Mouse (Mus musculus) embryonic facial prominence, embryonic 14.5 days (tissue): Measurements from ENCODE around the gene Mrap2. TPM values are rescaled to one million over a fixed set of nuclear protein-coding genes. Genes with fewer than 3 reads are reported as not detected.
A peak's percentile ranks its signal among the peaks of the same experiment; 100 is the strongest.
"Not testable (repeated sequence)": the region's sequence is repeated elsewhere in the genome, so short reads cannot be mapped to it uniquely, and the experiment has no call there.

Source experiments
- ATAC-seq: fragments of 200-750 bp; cut with Nextera tagmentation; 2 replicates; pipeline ENCODE4 v1.8.0; 2017; ENCODE audit warnings: low read depth, moderate number of reproducible peaks, moderate TSS enrichment
- DNase-seq: peaks from one replicate; pipeline ENCODE4 v3.0.0-alpha.2; 2015; ENCODE audit warnings: low spot score
- H3K27ac ChIP-seq: fragments of 300-500 bp; sonication (generic); replicated peaks from 2 replicates; pipeline ENCODE4 v1.5.1; 2014; ENCODE audit warnings: low read depth, mild to moderate bottlenecking, low read length, moderate library complexity
- H3K27me3 ChIP-seq: fragments of 300-500 bp; sonication (generic); replicated peaks from 2 replicates; pipeline ENCODE4 v1.6.1; 2014; ENCODE audit warnings: low read length; ENCODE audit not compliant: control insufficient read depth, insufficient read depth
- H3K36me3 ChIP-seq: fragments of 300-500 bp; sonication (generic); 2 replicates; pipeline ENCODE4 v1.6.1; 2014; ENCODE audit warnings: low read length, mixed read lengths; ENCODE audit not compliant: control insufficient read depth, insufficient read depth
- H3K4me1 ChIP-seq: fragments of 300-500 bp; sonication (generic); 2 replicates; pipeline ENCODE4 v1.6.1; 2014; ENCODE audit warnings: antibody characterized with exemption, low read length; ENCODE audit not compliant: control insufficient read depth, insufficient read depth
- H3K4me2 ChIP-seq: fragments of 300-500 bp; sonication (generic); 2 replicates; pipeline ENCODE4 v1.6.1; 2014; ENCODE audit warnings: low read depth, mild to moderate bottlenecking, low read length, moderate library complexity, mixed read lengths
- H3K4me3 ChIP-seq: fragments of 300-500 bp; sonication (generic); 2 replicates; pipeline ENCODE4 v1.5.1; 2014; ENCODE audit warnings: low read depth, mild to moderate bottlenecking, low read length
- H3K9ac ChIP-seq: fragments of 300-500 bp; sonication (generic); 2 replicates; pipeline ENCODE4 v1.6.1; 2014; ENCODE audit warnings: low read depth, mild to moderate bottlenecking, low read length, moderate library complexity, mixed read lengths
- H3K9me3 ChIP-seq: fragments of 300-500 bp; sonication (generic); 2 replicates; pipeline ENCODE4 v1.6.1; 2016; ENCODE audit warnings: low read length; ENCODE audit not compliant: control insufficient read depth
- WGBS: fragments of 180-500 bp; shearing (Covaris S2); extraction: QIAGEN DNeasy Blood & Tissue Kit; methylation state at CpG from one replicate; pipeline ENCODE4 v1.1.7; 2014; 5-methylcytosine and 5-hydroxymethylcytosine counted together
- polyA plus RNA-seq: library from polyadenylated mRNA; unstranded; fragments of >200 nt; fragmentation: Nextera tagmentation; extraction: Ambion mirVana; gene quantifications from 2 replicates; pipeline ENCODE4 v1.2.1, GENCODE M21; 2014

Gene Mrap2
- 0.19 and 0.41 TPM in 2 replicates for polyA plus RNA-seq

DNA sequence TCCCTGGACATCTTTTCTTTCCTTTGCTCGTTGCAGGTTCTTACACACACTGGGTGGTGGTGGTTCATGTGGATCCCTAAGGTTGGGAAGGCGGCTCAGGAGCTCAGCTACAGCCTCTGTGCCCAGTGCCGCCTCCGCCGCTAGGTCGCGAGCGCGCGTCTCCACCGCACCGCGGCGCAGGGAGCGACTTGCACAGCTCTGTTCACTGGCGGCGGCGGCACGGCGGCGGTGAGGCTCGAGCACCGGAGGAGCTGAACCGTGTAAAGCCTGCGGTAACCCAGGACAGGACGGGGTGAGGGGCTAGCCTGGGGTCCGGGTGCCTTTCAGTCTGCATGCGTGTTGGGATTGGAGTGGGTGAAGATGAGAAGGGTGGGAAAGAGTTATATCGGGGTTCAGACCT lies at the start of gene Mrap2:
TSS of gene Mrap2 (plus strand) at position 201 of the 400 bp plus-strand sequence.
- H3K27ac ChIP-seq, result no peak within 1 kb of the TSS
- peak within 1 kb of the TSS; percentile 58 for H3K4me2 ChIP-seq
- H3K4me3 ChIP-seq, result peak within 1 kb of the TSS; percentile 37
- H3K9me3 ChIP-seq, result no peaks in the 10 kb centered on the region
- DNase-seq (peak; percentile 68), ATAC-seq (peak; percentile 84)
- H3K4me1 ChIP-seq, result peaks cover 8% of the 10 kb centered on the region
- H3K9ac ChIP-seq, result peak within 1 kb of the TSS; percentile 25; the same call in 1 of the 2 replicates
- WGBS, result 1% methylated on average over 26 of the region's 29 CpGs
- H3K27me3 ChIP-seq, result peaks cover 36% of the 10 kb centered on the region
- H3K36me3 ChIP-seq, result no peaks in the 10 kb centered on the region

DNA sequence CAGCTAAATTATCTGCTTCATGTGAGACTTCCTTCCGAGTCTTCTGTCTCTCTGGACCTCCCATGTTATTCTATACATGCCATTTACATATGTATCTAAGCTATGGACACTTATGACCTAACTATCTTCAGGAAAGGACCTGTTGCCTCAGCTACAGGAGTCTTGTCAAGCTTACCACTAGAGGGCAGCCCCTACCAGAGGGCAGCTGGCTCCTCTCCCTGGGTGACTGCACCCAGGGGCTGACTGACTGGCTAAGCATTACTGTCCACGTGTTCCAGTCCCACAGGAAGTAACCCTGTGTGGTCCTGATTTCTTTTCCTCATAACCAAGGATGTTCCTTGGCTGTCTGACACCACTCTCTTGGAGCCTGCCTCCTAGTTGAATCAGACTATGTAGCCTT lies 46.1 kb upstream of the Mrap2 start:
- no peaks in the 10 kb centered on the region for H3K36me3 ChIP-seq
- no peaks in the 10 kb centered on the region for H3K27me3 ChIP-seq
- no peak for ATAC-seq
- no peak overlapping the region for H3K27ac ChIP-seq
- no peak overlapping the region for H3K4me2 ChIP-seq
- no peaks in the 10 kb centered on the region for H3K9me3 ChIP-seq
- no peak overlapping the region for H3K9ac ChIP-seq
- 57% methylated on average over 2 of the region's 2 CpGs for WGBS
- H3K4me3 ChIP-seq, result no peak overlapping the region
- no peaks in the 10 kb centered on the region for H3K4me1 ChIP-seq
- DNase-seq, result no peak

DNA sequence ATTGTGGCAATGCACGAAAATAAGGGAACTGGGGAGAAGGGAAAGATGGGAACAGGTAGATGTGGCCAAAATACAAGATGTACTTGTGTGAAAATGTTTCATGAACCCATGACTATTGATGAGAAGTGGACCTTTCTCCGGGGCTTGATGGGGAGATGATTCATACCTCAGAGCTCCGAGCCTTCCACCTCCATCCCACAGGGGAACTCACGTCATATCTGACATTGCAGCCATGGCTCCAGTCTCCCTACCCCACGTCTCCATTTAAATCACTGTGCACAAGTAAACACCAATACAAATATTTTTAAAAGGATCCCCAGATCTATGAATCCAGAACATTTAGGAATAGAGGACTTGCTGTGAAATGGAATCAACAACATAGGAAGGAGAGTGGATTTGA lies 29.1 kb upstream of the Mrap2 start:
- no peaks in the 10 kb centered on the region for H3K36me3 ChIP-seq
- no peaks in the 10 kb centered on the region for H3K9me3 ChIP-seq
- H3K27ac ChIP-seq, result no peak overlapping the region
- no peaks in the 10 kb centered on the region for H3K27me3 ChIP-seq
- no peaks in the 10 kb centered on the region for H3K4me1 ChIP-seq
- ATAC-seq, result no peak
- WGBS, result 78% methylated on average over 5 of the region's 5 CpGs
- no peak overlapping the region for H3K9ac ChIP-seq
- H3K4me2 ChIP-seq, result no peak overlapping the region
- no peak for DNase-seq
- H3K4me3 ChIP-seq, result no peak overlapping the region

DNA sequence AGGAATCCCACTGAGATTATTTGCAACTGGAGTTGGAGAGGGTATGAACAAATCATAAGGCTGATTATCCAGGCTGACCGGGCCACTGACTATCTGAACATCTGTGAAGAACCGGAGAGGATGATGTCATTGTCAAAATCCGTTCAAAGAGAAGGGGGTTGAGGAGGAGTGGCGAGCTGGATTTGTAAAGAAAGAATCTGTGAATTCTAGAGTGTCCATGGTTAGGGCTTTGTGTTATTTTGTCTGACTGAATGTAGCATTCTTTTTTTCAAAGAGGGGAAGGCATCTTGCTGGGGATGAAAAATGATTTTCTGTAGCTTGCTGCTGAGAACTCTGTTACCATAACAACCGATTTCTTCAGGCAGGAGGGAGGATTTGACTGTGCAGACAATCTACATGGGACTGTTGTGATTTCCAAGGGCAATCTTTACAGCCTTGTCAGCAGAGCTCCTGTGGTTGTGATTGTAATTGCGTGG lies 28.6 kb upstream of the Mrap2 start:
- Histone ChIP-seq H3K27ac (no peak overlapping the region), H3K9ac (no peak overlapping the region), H3K9me3 (no peaks in the 10 kb centered on the region), H3K4me2 (no peak overlapping the region), H3K36me3 (no peaks in the 10 kb centered on the region), H3K27me3 (no peaks in the 10 kb centered on the region), H3K4me1 (no peaks in the 10 kb centered on the region), H3K4me3 (no peak overlapping the region)
- ATAC-seq (no peak), DNase-seq (no peak)
- 49% methylated on average over 6 of the region's 6 CpGs for WGBS

DNA sequence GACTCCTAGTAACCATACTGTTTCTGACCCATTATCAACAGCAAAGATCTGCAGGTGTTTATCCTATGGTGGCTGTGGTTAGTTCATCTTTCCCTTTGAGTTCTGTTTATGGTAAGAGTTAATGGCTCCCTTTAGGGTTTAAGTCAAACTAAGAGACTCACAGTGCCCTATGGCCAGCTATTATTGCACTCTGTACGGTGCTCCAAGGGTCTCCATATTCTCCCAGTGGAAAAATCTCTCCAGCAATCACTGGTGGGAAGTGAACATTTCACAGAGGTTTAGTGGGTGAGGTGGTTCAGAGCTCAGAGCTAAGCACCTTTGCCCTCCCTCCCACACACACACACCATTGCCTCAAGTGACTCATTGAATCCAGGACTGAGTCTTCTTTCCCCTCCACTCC lies 28.1 kb upstream of the Mrap2 start:
- Histone ChIP-seq H3K9me3 (no peaks in the 10 kb centered on the region), H3K27ac (no peak overlapping the region), H3K4me2 (no peak overlapping the region), H3K27me3 (no peaks in the 10 kb centered on the region), H3K4me3 (no peak overlapping the region), H3K36me3 (no peaks in the 10 kb centered on the region), H3K9ac (no peak overlapping the region), H3K4me1 (no peaks in the 10 kb centered on the region)
- 76% methylated on average over 1 of the region's 1 CpGs for whole genome bisulfite sequencing
- no peak for ATAC-seq
- no peak for DNase-seq

DNA sequence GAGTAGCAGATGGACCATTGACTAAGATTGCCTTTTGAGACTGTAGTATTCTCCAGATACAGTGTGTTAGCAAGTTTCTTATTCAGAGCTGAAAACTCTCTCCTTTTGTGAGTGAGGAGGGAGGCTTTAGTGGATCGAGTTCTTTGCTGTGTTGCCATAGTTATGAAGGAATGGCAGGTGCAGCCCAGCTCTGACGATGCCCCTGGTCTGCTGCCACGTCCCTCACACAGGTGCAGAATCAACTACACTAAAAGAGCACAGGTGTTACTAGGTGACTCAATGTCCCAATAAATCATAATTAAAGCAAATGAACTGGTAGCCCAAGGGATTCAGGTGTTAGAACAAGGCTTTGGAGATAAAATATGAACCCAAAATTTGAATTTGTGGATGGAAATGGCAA lies 25.1 kb upstream of the Mrap2 start:
- DNase-seq (no peak), ATAC-seq (peak; percentile 77; the same call in 1 of the 2 replicates)
- Histone ChIP-seq H3K36me3 (no peaks in the 10 kb centered on the region), H3K27ac (no peak overlapping the region), H3K27me3 (no peaks in the 10 kb centered on the region; the same call in 1 of the 2 replicates), H3K4me3 (no peak overlapping the region), H3K4me1 (no peaks in the 10 kb centered on the region), H3K9ac (no peak overlapping the region), H3K9me3 (no peaks in the 10 kb centered on the region), H3K4me2 (no peak overlapping the region)
- 57% methylated on average over 3 of the region's 3 CpGs for WGBS

DNA sequence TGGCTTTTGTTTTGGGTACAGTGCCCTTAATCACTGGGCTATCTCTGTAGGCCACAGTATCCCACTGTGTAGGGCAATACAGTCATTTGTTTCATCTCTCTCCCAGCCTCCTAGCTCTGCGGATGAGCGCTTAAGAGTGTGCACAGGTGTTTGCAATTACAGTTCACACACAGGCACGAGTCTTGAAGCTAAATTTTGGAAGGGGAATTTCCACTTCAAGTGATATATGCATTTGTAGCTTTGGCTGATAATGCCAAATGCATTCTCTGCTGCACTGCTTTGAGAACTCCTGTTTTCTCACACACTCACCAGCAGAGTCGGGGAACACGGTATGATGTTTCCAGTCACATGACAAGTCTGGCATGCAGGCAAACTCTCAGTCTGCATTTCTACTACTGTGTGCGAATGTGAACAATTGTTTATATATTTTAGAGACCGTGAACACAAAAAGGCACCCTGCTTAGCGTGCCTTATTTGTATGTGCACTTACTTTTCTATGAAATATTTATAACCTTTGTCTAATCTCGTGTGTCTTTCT lies 22.1 kb upstream of the Mrap2 start:
- ATAC-seq, result no peak
- 29% methylated on average over 9 of the region's 9 CpGs for WGBS
- H3K36me3 ChIP-seq, result no peaks in the 10 kb centered on the region
- H3K9ac ChIP-seq, result no peak overlapping the region
- no peaks in the 10 kb centered on the region for H3K9me3 ChIP-seq
- no peak overlapping the region for H3K27ac ChIP-seq
- no peak overlapping the region for H3K4me2 ChIP-seq
- peak; percentile 55 for DNase-seq
- H3K27me3 ChIP-seq, result no peaks in the 10 kb centered on the region; the same call in 1 of the 2 replicates
- no peak overlapping the region for H3K4me3 ChIP-seq
- H3K4me1 ChIP-seq, result no peaks in the 10 kb centered on the region

DNA sequence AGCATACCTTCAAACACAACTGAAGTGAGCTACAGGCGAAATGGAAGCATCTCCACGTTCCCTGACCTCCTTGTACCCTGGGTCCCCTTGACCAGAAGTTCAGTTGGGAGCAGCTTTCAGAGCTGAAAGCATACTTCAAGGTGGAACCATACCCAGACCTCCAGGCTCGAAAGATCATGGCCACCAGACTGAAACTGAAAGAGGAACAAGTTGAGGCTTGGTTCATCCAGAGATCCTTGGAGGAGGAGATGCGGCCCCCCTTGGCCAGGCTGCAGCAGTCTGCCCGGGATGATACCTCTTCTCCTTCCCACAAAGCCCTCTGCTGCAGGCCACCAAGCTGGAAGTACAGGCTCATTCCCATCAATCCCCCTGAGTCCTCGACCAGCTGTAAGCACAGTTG lies 17.1 kb upstream of the Mrap2 start:
- not testable (repeated sequence) for ATAC-seq

More for the DNA sequence above, 17.1 kb upstream of the Mrap2 start:
- not testable (repeated sequence) for H3K4me1 ChIP-seq, H3K4me3 ChIP-seq, H3K36me3 ChIP-seq, H3K9ac ChIP-seq, H3K4me2 ChIP-seq, DNase-seq, H3K27me3 ChIP-seq, H3K27ac ChIP-seq, H3K9me3 ChIP-seq
- 80% methylated on average over 5 of the region's 6 CpGs for WGBS
